Mouse (Mus musculus): ENCODE results near the gene Banf2.

The Banf2 gene

GRCm38 (mm10) chr2:144107810-144108209, 75.0 kb downstream of the Banf2 start:
- no peak for DNase-seq

- DNase-seq, result no peak
Observed at GRCm38 (mm10) chr2:144108376-144108775, 75.5 kb downstream of the Banf2 start.

GRCm38 (mm10) chr2:144111966-144112365, 79.1 kb downstream of the Banf2 start:
- DNase-seq, result no peak

- no peak for DNase-seq
Observed at GRCm38 (mm10) chr2:144112666-144113065, 79.8 kb downstream of the Banf2 start.

- DNase-seq, result no peak
Observed at GRCm38 (mm10) chr2:144118061-144118460, 85.2 kb downstream of the Banf2 start.

GRCm38 (mm10) chr2:144120186-144120823, 87.4 kb downstream of the Banf2 start:
- no peak for DNase-seq

GRCm38 (mm10) chr2:144122068-144122467, 89.2 kb downstream of the Banf2 start:
- DNase-seq, result no peak
